Mouse (Mus musculus) olfactory bulb, adult 2 months (tissue): ENCODE data around the gene Sppl3.

ENCODE experiments used
- CTCF ChIP-seq: fragments of 200-500 bp; IDR thresholded peaks from 2 replicates; pipeline ENCODE4 v1.5.1; 2012; ENCODE audit warnings: low read depth, mild to moderate bottlenecking, low read length, moderate library complexity; ENCODE audit not compliant: insufficient read depth
- POLR2A ChIP-seq: fragments of 200-500 bp; IDR thresholded peaks from 2 replicates; pipeline ENCODE4 v1.6.1; 2012; ENCODE audit warnings: mild to moderate bottlenecking, low read depth, low read length, moderate library complexity; ENCODE audit not compliant: insufficient read depth

DNA sequence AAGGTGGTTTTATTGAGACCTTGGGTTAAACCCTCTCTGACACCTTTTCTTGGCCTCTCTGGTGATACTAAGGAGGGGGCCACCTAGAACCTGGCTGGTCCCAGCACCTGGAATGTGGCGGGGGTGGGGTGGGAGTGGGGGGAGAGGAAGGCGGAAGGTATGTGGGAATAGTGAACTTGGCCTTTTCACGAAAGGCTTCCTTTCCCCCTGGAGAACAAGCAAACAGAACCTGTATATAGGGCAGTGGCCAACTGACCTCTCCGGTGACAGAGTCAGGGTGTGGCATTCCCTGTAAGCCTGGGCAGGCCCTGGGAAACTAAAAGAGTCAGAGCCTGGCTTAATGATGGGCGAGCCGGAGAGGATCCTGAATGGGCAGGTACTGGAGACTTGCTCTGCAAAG lies 1.8 kb upstream of the Sppl3 start:
- no peak for TF ChIP-seq CTCF
- no peak for TF ChIP-seq POLR2A
